Mouse (Mus musculus) cortical plate, adult 2 months (tissue): ENCODE results near the gene Hspb1. TPM values are rescaled to one million over a fixed set of nuclear protein-coding genes. Genes with fewer than 3 reads are reported as not detected.

Experiments
- H3K27ac ChIP-seq: fragments of 200-500 bp; 2 replicates; pipeline ENCODE4 v1.5.1; 2012; ENCODE audit warnings: low read length, control low read depth, inconsistent platforms; ENCODE audit not compliant: insufficient read depth
- H3K4me1 ChIP-seq: fragments of 200-500 bp; 2 replicates; pipeline ENCODE4 v1.6.1; 2011; ENCODE audit warnings: low read length; ENCODE audit not compliant: control insufficient read depth, insufficient read depth
- H3K4me3 ChIP-seq: fragments of 200-500 bp; 2 replicates; pipeline ENCODE4 v1.5.1; 2011; ENCODE audit warnings: mild to moderate bottlenecking, low read length, control low read depth; ENCODE audit not compliant: insufficient read depth
- CTCF ChIP-seq: fragments of 200-500 bp; IDR thresholded peaks from 2 replicates; pipeline ENCODE4 v1.5.1; 2011; ENCODE audit warnings: mild to moderate bottlenecking, control low read depth, low read length; ENCODE audit not compliant: insufficient read depth; ENCODE audit errors: extremely low read depth
- POLR2A ChIP-seq: fragments of 200-500 bp; IDR thresholded peaks from 2 replicates; pipeline ENCODE4 v1.6.1; 2011; ENCODE audit warnings: mild to moderate bottlenecking, low read length, control low read depth; ENCODE audit not compliant: insufficient read depth; ENCODE audit errors: extremely low read depth
- polyA plus RNA-seq: library from polyadenylated mRNA; depleted of rRNA; stranded (reverse); fragments of >200 nt; gene quantifications from 2 replicates; pipeline ENCODE4 v1.2.3, GENCODE M21; 2012

The Hspb1 gene
- polyA plus RNA-seq, 1 experiment, result 27.8 TPM

- no peak overlapping the region for H3K4me3 ChIP-seq
- H3K4me1 ChIP-seq, result peaks cover 8% of the 10 kb centered on the region
- no peak overlapping the region for H3K27ac ChIP-seq
- TF ChIP-seq CTCF, result no peak
- TF ChIP-seq POLR2A, result no peak
Observed at GRCm38 (mm10) chr5:135918059-135918437, 30.3 kb downstream of the Hspb1 start.

GRCm38 (mm10) chr5:135918593-135918992 lies 30.9 kb downstream of the Hspb1 start:
- TF ChIP-seq CTCF, result no peak
- TF ChIP-seq POLR2A, result no peak
- Histone ChIP-seq H3K4me3 (no peak overlapping the region), H3K4me1 (peaks cover 6% of the 10 kb centered on the region), H3K27ac (no peak overlapping the region)

GRCm38 (mm10) chr5:135919902-135920301 lies 32.2 kb downstream of the Hspb1 start:
- Histone ChIP-seq H3K4me3 (no peak overlapping the region), H3K4me1 (peaks cover 6% of the 10 kb centered on the region), H3K27ac (no peak overlapping the region)
- no peak for TF ChIP-seq CTCF
- TF ChIP-seq POLR2A, result no peak

- no peak overlapping the region for H3K4me3 ChIP-seq
- TF ChIP-seq POLR2A, result no peak
- no peak for TF ChIP-seq CTCF
- no peak overlapping the region for H3K27ac ChIP-seq
- H3K4me1 ChIP-seq, result peaks cover 10% of the 10 kb centered on the region
Observed at GRCm38 (mm10) chr5:135923901-135924300, 36.2 kb downstream of the Hspb1 start.

- Histone ChIP-seq H3K27ac (no peak overlapping the region), H3K4me1 (peaks cover 6% of the 10 kb centered on the region), H3K4me3 (no peak overlapping the region)
- TF ChIP-seq CTCF (no peak), POLR2A (no peak; the same call in 1 of the 2 replicates)
Observed at GRCm38 (mm10) chr5:135929685-135930424, 42.1 kb downstream of the Hspb1 start.

- TF ChIP-seq POLR2A (0 out of 2 replicates have a peak, but pooled peaks have one; percentile 34), CTCF (no peak)
Observed at GRCm38 (mm10) chr5:135931526-135931925, 43.8 kb downstream of the Hspb1 start.

GRCm38 (mm10) chr5:135932359-135932758 lies 44.6 kb downstream of the Hspb1 start:
- H3K4me3 ChIP-seq, result peak overlapping the region; percentile 96
- H3K4me1 ChIP-seq, result peaks cover 2% of the 10 kb centered on the region
- TF ChIP-seq POLR2A (no peak), CTCF (no peak)
- H3K27ac ChIP-seq, result no peak overlapping the region

More at GRCm38 (mm10) chr5:135931526-135931925, 43.8 kb downstream of the Hspb1 start:
- H3K4me1 ChIP-seq, result peaks cover 8% of the 10 kb centered on the region
- H3K27ac ChIP-seq, result no peak overlapping the region
- H3K4me3 ChIP-seq, result peak overlapping the region; percentile 25

- Histone ChIP-seq H3K4me3 (peak overlapping the region; percentile 96), H3K27ac (no peak overlapping the region), H3K4me1 (peaks cover 2% of the 10 kb centered on the region)
- no peak for TF ChIP-seq POLR2A
- TF ChIP-seq CTCF, result no peak
Observed at GRCm38 (mm10) chr5:135933222-135933899, 45.6 kb downstream of the Hspb1 start.

- Histone ChIP-seq H3K27ac (peak overlapping the region; percentile 87), H3K4me1 (peaks cover 2% of the 10 kb centered on the region), H3K4me3 (peak overlapping the region; percentile 96)
- TF ChIP-seq POLR2A (0 out of 2 replicates have a peak, but pooled peaks have one; percentile 12), CTCF (no peak)
Observed at GRCm38 (mm10) chr5:135933900-135934441, 46.3 kb downstream of the Hspb1 start.
